Mouse (Mus musculus) Patski (cell line): ENCODE measurements around the gene Coro2a. TPM values are rescaled to one million over a fixed set of nuclear protein-coding genes. Genes with fewer than 3 reads are reported as not detected.
A peak's percentile ranks its signal among the peaks of the same experiment; 100 is the strongest.

Experiments used
- ATAC-seq: fragments of 100-300 bp; one replicate; pipeline ENCODE4 v1.8.0; 2021
- CTCF ChIA-PET: fragments of 350-600 bp; sonication (Branson Sonifier 250); formaldehyde crosslinking; loops from one replicate; lab custom pipeline; 2022; ENCODE audit warnings: inconsistent platforms; lab: Charles Lee
- POLR2A ChIA-PET: fragments of 350-600 bp; sonication (Branson Sonifier 250); formaldehyde crosslinking; loops from one replicate; lab custom pipeline; 2022; ENCODE audit warnings: antibody characterized with exemption, inconsistent platforms; lab: Charles Lee
- DNase-seq: peaks from one replicate; pipeline ENCODE4 v3.0.0-alpha.2; 2011; ENCODE audit warnings: low read depth, low spot score
- H3K27me3 ChIP-seq: fragments of 371-371 bp; one replicate; pipeline ENCODE4 v1.5.1; 2021
- CTCF ChIP-seq: fragments of 100-300 bp; IDR thresholded peaks from one replicate; pipeline ENCODE4 v1.5.1; 2021
- in situ Hi-C: fragments of 300-500 bp; cut with MboI; formaldehyde crosslinking; loops from 3 replicates; pipeline ENCODE4 v1.11.1; 2018; ENCODE audit warnings: low pct_unique_long_range_greater_than_20kb, mixed read lengths
- polyA plus RNA-seq: library from polyadenylated mRNA; unstranded; gene quantifications from one replicate; pipeline ENCODE4 v1.2.3, GENCODE M21; 2021

Coro2a gene
- polyA plus RNA-seq, 1 experiment from 2014 or later, result 0.12 TPM

DNA sequence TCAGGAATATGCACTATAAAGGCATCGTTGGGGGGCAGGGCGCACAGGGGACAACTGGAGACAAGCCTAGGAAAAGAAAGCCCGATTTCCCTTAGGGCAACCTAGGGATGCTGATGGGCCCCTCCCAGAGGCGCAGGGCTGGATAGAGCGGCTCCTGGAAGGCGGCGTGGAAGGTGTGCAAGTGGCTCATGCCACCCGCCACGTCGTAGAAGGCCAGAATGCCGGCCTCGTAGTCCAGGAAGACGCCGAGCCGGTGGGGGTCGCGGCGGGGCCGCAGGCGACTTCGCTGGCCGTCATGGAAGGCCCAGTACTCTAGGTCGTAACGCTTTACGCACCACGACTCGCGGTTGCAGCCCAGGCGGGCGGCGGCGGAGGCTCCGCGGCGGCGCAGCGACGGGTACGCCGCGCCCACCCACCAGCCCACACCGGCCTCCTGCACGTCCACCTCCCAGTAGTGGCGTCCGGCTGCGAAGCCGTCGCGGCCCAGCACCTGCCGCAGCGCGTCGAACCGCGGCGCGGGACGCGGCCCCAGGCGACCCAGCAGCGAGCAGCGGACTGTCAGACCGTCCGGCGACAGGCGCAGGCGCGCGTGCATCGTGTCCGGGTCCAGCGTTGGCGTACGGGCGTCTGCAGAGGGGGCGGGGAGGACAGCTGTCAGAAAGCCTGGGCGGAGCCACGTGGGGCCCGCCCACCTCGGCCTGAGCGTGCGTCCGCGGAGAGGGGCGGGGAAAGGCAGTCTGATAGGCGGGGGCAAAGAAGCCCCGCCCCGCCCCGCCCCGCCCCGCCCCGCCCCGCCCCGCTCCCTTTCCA, 95.0 kb downstream of the Coro2a start:
- ATAC-seq (peak; percentile 87), DNase-seq (peak; percentile 58)
- H3K27me3 ChIP-seq, result no peaks in the 10 kb centered on the region
- ChIA-PET POLR2A (no interaction called here), CTCF (interaction anchor here (1.6 to 2.5 kb wide), 3 partner anchors 13 to 151 kb away, joined by 5 to 9 read pairs (median 8); no protein-coding TSS in a partner anchor)
- no peak for TF ChIP-seq CTCF
- in situ Hi-C loops, result no loop called here

DNA sequence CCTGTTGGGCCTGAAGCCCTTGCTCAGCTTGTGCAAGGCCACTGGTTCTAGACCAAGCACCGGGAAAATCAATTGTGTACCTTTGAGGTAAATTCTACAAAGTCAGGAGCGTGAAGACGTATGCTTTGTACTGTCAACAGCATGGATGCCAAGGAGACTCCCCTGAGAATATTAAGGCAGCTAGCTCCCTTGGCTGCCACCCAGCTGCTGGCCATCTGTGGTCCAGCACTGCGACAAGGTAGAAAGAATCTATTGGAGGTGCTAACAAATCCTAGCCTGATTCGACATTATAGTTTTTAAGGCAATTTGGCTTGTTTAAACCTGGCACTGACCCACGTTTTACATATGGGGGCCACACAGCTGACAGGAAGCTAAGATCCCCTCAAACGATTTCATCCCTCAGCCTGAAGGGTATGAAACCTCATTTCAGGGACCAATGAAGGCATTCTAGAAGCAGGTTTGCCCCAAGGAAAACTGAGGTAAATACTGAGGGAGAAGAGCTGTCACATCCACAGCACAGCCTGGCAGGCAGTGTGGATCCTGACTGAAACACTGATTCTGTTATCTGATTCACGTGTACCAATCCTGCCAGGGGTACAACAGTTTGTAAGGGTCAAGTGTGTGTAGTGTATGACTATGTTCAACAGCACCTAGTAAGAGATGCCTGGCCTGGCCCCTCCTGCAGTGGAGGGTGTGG, 96.5 kb downstream of the Coro2a start:
- ATAC-seq (no peak), DNase-seq (no peak)
- POLR2A ChIA-PET, result no interaction called here
- CTCF ChIA-PET, result interaction anchor here (0.7 to 1.9 kb wide), 2 partner anchors 11 to 531 kb away, joined by 3 to 6 read pairs; no protein-coding TSS in a partner anchor
- no peak for TF ChIP-seq CTCF
- in situ Hi-C loops, result no loop called here
- no peaks in the 10 kb centered on the region for H3K27me3 ChIP-seq

DNA sequence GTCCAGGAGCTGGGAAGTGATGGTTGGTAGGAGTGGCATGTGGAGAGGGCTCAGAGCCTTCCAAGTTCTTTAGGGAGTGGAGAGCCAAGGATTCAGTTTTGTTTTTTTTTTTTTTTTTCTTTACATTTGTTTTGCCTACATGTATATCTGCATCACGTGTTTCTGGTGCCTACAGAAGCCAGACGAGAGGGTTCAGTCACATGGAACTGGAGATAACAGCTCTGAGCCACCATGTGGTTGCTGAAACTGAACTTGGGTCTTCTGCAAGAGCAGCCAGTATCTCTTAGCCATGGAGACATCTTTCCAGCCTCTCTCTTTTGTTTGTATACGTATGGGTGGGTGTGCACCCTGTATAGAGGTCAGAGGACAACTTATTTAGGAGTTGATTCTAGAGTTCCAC, 98.1 kb downstream of the Coro2a start:
- in situ Hi-C loops, result no loop called here
- CTCF ChIA-PET, result interaction anchor here (0.8 to 1.9 kb wide), 2 partner anchors 10 to 44 kb away, joined by 3 to 6 read pairs; no protein-coding TSS in a partner anchor
- DNase-seq, result no peak

DNA sequence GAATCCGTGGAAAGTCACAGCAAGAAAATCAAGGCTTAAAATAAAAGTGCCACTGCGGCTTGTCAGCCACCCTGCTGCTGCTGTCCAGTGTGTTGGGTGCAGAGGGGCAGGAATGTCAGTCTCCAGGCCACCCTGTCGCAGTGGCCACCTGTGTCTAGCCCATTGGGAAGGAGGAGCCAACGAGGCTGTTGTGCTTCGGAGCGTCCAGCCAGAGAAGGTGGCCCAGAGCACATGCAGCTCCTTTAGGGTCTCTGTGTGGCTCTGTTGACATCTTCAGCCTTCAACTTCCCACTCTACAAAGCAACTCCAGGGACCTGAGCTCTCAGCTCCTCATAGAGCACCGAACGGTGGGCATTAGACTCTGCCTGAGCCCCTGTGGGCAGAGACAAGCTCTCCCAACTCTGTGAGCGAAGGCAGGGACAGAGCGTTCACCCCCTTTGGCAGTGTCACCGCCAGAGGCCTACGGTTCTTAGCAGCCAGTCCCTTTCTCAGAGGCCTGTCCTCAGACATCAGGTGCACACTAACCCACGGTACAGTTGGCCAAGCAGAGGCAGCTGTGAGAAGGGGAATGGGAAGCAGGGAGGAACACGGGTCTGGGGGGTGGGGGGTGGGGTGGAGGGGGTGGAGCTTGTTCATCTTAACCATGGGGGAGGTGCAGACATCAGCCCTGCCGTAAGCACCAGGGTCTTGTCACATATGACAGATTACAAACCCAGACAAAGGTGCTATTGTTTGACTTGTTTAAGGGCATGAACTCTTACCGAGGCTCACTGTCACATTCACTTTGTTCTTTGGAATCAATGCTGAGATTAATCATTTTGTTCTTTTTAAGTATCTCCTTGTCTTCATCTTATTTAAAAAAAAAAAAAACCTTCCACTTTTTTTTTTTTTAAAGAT, 99.1 kb downstream of the Coro2a start:
- DNase-seq, result no peak
- POLR2A ChIA-PET, result no interaction called here
- ATAC-seq, result no peak
- TF ChIP-seq CTCF, result no peak
- in situ Hi-C loops, result no loop called here
- CTCF ChIA-PET, result interaction anchor here (0.8 kb wide), 1 partner anchor 43 kb away, joined by 3 read pairs; no protein-coding TSS in a partner anchor
- H3K27me3 ChIP-seq, result no peaks in the 10 kb centered on the region

More for the DNA sequence above, 98.1 kb downstream of the Coro2a start:
- POLR2A ChIA-PET, result no interaction called here
- H3K27me3 ChIP-seq, result no peaks in the 10 kb centered on the region
- TF ChIP-seq CTCF, result no peak
- no peak for ATAC-seq

DNA sequence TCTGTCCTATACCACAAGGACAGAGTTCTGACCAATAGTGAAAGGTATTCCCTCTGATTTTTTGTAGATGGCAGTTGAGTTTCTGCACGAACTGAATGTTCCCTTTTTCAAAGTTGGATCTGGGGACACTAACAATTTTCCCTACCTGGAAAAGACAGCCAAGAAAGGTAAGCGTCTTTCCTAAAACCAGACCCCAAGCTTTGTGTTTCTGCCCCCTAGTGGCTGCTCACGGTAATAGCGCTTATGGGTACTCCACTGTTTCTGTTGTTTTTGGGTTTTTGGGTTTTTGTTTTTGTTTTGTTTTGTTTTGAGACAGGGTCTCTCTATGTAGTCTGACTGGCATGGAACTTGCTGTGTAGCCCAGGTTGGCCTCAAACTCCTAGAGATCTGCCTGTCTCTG, 103.0 kb downstream of the Coro2a start:
- in situ Hi-C loops, result no loop called here

DNA sequence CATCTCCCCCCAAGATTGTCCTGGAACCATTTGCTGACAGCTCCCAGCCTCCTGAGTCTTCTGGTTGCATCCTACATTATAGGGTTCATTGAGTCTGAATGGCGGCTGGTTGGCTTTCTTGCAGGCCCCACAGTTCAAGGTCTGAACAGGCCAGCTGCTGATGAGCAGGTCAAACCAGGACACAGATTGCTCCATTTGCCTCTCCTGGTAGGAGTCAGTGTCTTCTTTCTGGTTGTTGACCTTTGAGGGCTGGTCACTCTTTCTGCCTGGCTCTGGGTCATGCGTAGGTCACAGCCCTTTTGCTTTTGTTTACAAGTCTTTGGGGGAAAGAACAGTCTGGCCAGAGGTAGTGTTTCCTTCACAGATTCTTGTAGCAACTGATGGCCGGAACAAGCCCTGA, 103.5 kb downstream of the Coro2a start:
- ATAC-seq, result no peak

More for the DNA sequence above, 103.0 kb downstream of the Coro2a start:
- H3K27me3 ChIP-seq, result no peaks in the 10 kb centered on the region
- ATAC-seq, result no peak
- no peak for DNase-seq
- ChIA-PET POLR2A (no interaction called here), CTCF (interaction anchor here (0.6 to 1.2 kb wide), 4 partner anchors 9 to 958 kb away, joined by 3 to 4 read pairs (median 3); no protein-coding TSS in a partner anchor)
- TF ChIP-seq CTCF, result no peak

DNA sequence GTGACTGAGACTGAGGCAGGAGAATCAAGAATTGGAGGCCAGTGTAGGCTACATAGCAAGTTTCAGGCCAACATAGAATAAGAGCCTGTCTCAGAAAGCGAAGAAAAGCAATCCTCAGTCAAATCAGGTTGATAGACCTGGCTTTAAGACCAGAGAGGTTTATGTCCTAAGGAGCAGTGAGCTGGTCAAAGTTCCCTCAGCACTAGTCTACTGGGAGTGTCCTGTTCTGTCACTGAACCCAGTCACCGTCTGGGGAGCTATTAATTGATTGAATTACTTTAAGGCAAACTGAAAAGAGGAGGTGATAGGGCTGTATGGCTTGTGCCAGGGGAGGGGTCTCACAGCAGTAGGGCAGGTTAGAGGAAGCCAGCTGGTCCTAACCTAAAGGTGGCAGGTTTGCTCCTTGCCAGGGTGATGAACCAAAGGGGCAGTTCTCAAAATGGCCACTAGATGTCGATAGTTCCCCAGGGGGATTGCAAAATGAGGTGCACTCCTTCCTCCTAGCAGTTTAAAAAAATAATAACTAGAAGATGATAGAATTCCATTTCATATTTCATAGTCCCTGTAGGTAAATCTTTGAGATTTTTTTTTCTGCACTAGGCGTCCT, 104.6 kb downstream of the Coro2a start:
- peak; percentile 21 for ATAC-seq
- ChIA-PET POLR2A (no interaction called here), CTCF (interaction anchor here (0.9 kb wide), 1 partner anchor 19 kb away, joined by 5 read pairs; no protein-coding TSS in a partner anchor)
- H3K27me3 ChIP-seq, result no peaks in the 10 kb centered on the region
- TF ChIP-seq CTCF, result no peak
- in situ Hi-C loops, result no loop called here
- DNase-seq, result no peak

More for the DNA sequence above, 103.5 kb downstream of the Coro2a start:
- TF ChIP-seq CTCF, result no peak
- CTCF ChIA-PET, result interaction anchor here (0.6 to 1.2 kb wide), 4 partner anchors 9 to 957 kb away, joined by 3 to 4 read pairs (median 3); no protein-coding TSS in a partner anchor
- DNase-seq, result no peak
- H3K27me3 ChIP-seq, result no peaks in the 10 kb centered on the region
- POLR2A ChIA-PET, result no interaction called here
- in situ Hi-C loops, result no loop called here

DNA sequence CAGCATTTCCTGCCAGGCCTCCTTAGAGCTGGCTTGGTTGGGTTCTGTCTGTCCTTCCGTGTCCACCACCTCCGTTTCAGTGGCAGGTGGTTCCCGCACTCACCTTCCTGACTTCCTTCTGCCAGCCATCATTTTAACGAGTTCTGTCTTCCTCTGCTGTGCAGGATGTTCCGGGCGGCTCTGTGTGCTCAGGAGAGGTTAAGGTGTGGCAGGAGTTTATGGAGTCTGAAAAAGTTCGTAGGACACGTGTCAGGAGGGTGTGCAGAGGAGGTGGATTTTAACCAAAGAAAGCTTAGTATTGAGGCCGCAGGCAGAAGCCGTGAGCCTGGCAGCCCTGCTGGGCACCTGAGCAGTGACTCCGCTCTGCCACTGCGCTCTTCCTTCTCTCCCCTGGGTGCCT, 106.5 kb downstream of the Coro2a start:
- in situ Hi-C loops, result no loop called here
- no peak for TF ChIP-seq CTCF
- POLR2A ChIA-PET, result no interaction called here
- no peak for DNase-seq
- ATAC-seq, result no peak
- CTCF ChIA-PET, result no interaction called here
- no peaks in the 10 kb centered on the region for H3K27me3 ChIP-seq

DNA sequence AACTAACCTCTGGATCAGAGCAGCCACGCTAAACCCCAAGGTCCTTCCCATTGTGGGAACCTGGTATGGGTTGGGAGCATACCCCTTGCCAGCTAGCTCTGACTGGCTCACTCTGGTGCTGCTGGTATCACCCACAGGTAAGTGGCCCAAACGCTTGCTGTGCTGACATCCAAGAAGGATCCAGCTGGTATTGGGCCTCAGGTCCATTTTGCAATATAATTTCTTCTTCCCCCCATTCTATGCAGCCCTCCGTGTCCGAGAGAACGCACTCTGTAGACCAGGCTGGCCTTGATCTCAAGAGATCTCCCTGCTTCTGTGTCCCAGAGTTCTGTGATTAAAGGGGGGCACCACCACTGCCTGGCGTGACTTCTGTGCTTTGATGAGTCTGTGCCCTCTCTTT, 108.9 kb downstream of the Coro2a start:
- TF ChIP-seq CTCF, result no peak
- ChIA-PET POLR2A (no interaction called here), CTCF (no interaction called here)
- H3K27me3 ChIP-seq, result no peaks in the 10 kb centered on the region
- ATAC-seq (no peak), DNase-seq (no peak)
- in situ Hi-C loops, result no loop called here
